Mouse (Mus musculus): ENCODE data around the gene Mid1.

GRCm38 (mm10) chrX:169881253-169882219 lies 196.5 kb downstream of the Mid1 start:
- TF ChIP-seq POLR2A (IDR thresholded peaks at IDR 0.05; ENCODE audit: insufficient read depth, low read depth, low read length) (no peak), CTCF (IDR thresholded peaks at IDR 0.05) (no peak)

Measured in heart, adult 2 months (tissue).